Mouse (Mus musculus) monocyte, adult 5-6 weeks (primary cell): ENCODE data around the gene Syngr2. TPM values are rescaled to one million over a fixed set of nuclear protein-coding genes. Genes with fewer than 3 reads are reported as not detected.
"Not testable (repeated sequence)": the region's sequence is repeated elsewhere in the genome, so short reads cannot be mapped to it uniquely, and the experiment has no call there.

Experiments
- ATAC-seq: fragments of 153-309, 156-312 bp; replicated peaks from 2 replicates; pipeline ENCODE4 v1.8.0; 2017; ENCODE audit warnings: mild to moderate bottlenecking; ENCODE audit not compliant: low TSS enrichment, insufficient number of reproducible peaks, severe bottlenecking, poor library complexity, low FRiP score
- total RNA-seq: library from RNA; stranded (forward); fragments of 200-1000, 200-491, 200-594 nt; gene quantifications from 3 replicates; pipeline ENCODE4 v1.2.3, GENCODE M21; 2017

Gene Syngr2
- total RNA-seq, 1 experiment from 2014 or later = 139 TPM

DNA sequence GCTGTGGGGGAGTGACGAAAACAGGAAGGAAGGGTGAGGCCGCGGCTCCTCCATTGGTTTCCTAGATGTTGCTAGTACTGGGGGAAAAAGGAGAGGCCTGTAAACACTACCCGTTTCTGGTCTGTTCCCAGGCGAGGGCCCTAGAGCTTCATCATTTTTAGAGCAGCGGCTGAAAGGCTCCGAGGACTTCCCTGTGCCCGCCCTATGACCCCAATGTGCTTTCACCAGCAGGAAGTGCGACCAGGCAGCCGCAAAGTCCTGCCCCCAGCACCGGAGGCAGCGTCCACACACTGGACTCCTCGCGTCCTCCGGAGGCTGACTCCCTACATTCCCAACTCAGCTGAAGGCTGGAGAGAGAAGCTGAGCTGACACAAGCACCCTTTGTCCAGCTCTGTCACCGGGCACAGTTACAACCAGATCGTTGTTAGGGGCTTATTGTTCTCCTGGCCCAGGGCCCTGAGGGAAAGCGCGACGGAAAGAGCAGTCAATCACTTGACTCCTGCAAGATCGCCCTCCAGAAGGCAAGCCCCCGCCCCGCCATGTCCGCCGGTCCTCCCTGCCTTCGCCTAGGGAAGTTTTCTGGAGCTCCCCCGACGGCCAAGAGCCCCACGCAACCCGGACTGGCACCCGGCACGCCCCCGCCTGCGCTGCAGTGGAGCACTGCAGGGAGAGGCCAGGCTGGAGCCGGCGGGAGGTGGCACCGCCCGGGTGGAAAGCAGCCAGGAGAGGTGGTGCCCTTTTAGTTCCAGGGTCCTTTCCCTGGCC, 29.9 kb upstream of the Syngr2 start:
- ATAC-seq = peak; percentile 32

DNA sequence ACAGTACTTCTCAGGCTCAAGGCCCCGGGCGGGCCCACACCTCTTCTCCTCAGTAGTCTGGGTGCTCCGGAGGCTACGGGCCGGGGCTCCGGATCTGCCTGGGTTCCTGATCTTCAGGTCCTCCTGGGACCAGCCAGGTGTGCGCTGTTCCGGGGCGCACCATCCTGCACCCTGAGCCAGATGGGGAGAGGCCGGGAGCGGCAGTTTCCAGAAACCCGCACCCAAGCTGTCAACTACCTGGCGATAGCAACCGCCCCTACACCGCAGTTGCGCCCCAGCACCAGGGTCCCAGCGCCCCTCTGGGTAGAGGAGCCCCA, 29.3 kb upstream of the Syngr2 start:
- no peak for ATAC-seq

DNA sequence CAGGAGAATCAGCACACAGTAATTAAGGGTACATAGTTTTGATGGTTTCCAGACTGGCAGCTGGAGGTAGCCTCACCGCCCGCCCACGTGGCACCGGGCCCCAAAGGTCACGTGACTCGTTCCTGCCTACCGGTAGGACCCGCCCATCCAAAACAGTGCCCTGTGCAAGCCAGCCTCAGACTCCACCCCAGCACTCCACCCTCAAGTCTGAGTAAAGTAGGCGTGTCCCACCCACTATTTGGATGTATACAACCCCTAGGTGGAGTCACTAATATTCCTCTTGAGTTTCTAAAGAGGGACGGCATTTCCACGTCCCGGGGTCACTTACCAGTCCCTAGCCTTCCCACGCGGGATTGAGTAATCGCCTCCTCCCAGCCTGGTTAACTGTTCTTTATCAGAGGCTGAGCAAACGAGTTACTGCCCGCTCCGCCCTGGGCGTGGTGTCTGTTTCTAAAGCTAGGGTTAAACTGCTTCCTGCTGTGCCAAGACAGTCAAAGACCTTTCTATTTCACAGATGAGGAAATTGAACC, 28.8 kb upstream of the Syngr2 start:
- ATAC-seq = peak; percentile 56

DNA sequence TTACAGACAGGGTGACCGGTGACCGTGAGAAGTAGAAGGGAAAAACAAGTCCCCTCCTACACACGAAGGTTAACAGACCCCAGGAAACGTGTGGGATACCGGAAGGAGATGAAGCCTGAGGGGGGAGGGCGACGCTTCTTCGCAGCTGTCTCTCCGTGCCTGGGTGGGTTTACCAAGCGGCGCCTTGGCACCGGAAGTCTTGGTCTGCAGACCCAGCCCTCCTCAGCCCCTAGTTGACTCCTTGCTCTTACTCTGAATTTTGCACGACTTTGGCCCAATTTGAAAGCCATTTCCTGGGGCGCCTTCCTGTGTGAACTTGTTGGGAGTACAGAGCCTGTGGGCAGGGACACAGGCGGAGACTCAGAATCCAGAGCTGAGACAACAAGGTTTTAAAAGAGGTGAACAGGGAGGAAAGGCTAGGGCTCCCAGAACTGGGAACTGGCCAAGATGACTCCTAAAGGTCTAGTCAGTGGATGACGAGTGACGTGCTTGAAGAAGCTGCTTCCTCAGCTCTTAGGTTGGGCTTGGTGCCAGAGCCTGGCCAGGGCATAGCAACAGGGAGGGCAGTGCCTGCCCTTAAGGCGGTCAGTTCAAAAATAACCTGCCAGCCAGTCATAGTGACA, 28.2 kb upstream of the Syngr2 start:
- peak; percentile 25 for ATAC-seq

DNA sequence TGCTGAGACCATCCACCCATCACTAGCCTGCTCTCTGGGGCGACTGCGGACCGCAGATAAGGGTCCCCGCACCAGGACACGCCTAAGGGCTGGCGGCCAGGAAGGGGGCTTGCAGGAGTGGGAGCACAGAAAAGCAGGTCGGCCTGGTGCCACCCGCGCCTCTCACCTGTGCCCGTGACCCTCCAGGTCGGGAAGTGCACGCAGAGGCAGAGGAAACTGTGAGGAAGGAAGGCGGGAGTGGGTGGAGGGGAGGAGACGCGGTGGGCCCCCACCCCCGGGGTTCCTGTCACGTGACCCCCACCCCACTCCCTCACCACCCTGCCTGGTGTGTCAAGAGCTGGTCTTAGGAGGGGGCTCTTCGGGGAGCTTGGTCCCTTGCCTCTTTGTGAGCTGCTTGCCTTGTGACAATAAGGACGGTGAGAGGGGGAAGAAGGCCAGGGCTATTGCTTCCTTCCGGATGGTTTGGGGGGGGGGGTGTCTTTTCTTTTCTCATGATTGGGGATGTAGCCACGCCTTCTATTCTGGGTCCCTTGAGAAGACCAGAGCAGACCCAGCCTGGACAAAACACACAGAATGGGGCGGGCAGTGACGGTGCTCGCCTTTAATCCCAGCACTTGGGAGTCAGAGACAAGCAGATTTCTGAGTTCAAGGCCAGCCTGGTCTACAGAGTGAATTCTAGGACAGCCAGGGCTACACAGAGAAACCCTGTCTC, 27.3 kb upstream of the Syngr2 start, which contains the start of the genes Tmc8 and Tmc6:
Gene Tmc8 (plus strand): TSS at position 84 of the 712 bp plus-strand sequence.
Gene Tmc6 (minus strand): TSS at position 206 of the 712 bp plus-strand sequence.
- ATAC-seq = 0 out of 2 replicates have a peak, but pooled peaks have one; percentile 0

DNA sequence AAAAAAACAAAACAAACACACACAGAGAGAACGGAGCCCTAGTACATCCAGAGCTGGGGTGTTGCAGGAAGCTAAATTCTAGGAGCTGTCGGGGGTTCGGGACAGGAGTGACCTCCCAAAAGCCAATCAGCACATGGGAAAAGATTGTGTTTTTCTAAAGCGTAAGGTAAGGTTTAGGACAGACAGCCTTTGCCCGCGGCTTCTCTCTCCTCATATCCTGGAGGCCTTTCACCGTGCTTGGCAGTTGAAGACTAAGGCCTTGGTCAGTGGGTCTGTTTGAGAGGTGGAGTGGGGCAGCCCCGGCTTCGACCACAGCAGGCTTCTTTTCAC, 26.8 kb upstream of the Syngr2 start:
- ATAC-seq = no peak

DNA sequence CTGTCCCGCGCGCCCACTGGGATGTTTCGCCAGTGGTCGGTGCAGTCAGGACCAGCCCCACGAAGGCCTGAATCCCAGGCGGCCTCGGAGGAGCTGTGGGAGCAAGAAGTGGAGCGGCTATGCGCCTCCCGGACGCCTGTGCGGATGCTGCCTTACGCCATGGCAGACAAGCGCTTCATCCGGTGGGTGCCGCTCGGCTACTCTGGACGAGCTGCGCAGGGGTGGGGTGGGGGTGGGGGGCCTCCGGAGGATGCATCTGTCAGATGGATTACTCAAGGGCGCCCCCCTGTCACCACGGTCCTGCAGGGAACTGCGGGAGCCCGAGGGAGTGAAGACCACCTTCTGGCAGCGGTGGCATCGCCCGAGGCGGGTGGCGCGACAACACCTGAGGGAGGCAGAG, 26.4 kb upstream of the Syngr2 start:
- no peak for ATAC-seq

DNA sequence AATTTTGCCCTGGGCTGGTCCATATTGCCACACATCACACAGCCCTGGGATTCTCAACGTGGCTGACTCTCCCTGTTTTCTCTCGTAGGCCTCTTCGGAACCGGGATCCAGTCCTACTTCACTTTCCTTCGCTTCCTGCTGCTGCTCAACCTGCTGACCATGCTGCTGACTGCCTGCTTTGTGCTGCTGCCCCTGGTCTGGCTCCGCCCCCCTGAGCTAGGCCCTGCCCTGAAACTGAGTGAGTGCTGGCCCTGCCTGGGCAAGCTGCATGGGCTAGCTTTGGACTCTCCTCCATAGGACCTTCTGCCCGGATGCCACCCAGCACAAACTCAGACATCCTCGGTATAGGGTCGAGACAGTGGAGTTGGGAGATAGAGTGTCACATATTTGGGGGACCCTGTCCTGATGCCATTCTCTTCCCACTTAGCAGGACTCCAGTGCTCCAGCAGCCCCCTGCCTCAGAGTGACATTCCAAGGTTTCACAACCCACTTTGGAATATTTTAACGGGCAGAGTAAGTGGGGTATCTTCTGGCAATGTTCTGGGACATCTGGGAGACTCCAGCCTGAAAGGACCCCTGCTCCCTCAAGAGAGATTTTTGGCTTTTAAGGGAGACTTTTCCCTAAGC, 25.7 kb upstream of the Syngr2 start:
- no peak for ATAC-seq

DNA sequence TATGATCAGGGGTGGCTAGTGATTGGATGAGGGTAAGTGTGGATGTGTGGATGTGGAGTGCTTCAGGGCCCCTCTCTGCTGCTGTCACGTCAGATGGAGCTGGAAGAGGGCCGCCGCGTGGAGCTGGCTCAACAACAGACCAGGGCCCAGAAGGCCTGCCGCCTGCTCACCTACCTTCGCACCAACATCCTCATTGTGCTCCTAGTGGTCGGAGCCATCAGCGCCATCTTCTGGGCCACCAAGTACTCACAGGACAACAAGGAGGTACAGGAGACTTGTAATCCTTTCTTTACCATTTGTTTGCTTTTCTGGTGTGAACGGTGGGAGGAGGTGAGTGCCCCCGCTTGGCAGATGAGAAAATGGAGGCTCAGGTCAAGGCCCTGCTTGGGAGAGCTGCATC, 23.2 kb upstream of the Syngr2 start:
- peak; percentile 52 for ATAC-seq

DNA sequence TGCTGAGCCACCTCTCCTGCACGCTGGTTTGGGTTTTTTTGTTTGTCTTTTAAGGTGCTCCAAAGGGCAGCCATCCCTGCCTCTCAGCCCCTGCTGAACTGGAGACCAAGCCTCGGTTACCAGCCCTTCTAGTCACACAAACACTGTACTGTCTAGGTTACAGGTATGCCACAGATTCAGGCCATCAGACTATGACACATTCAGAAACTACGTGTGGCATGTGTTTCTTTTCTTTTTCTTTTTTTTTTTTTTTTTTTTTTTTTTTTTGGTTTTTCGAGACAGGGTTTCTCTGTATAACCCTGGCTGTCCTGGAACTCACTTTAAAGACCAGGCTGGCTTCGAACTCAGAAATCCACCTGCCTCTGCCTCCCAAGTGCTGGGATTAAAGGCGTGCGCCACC, 21.0 kb upstream of the Syngr2 start:
- ATAC-seq = not testable (repeated sequence)

DNA sequence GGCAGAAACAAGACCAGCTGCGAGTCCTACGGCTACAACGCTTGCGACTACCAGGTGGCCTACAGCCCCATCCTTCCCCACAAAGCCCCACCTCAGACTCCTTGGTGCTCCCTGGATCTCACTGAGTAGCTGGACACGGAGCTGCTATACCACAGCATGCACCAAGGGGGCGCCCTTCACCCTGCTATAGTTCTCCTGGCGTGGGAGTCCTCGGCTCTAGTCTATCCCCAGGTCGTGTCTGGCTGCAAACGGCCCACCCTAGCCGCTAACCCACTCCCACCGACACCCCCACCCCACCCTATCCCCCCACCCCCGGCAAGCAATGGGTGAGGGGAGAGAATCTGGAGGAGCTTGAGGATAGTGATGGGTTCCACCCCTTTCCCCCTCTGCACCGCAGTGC, 19.2 kb upstream of the Syngr2 start:
- peak; percentile 59; the same call in 1 of the 2 replicates for ATAC-seq

DNA sequence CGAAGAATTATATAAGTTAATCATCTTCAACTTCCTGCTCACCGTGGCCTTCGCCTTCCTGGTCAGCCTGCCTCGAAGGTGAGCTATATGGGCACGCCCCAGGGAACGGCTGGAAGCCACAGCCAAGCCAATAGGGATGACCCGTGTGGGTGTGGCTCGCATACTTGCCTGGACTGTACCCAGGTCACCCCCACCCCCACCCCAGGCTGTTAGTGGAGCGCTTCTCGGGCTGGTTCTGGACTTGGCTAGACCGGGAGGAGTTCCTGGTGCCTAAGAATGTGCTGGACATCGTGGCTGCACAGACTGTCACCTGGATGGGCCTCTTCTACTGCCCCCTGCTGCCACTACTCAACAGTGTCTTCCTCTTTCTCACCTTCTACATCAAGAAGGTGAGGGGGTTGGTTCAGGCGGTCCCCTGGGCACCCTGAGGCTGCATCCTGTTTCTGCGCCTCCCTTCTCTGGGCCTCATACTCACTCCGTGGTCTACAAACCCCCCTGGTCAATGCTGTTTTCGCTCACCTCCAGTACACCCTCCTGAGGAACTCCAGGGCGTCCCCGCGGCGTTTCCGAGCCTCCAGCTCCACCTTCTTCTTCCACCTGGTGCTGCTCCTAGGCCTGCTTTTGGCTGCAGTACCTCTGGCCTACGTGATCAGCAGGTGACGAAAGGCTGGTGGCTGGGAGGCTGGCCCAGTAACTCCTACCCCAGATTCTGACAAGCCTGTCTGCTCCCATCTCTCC, 18.6 kb upstream of the Syngr2 start:
- ATAC-seq = no peak

DNA sequence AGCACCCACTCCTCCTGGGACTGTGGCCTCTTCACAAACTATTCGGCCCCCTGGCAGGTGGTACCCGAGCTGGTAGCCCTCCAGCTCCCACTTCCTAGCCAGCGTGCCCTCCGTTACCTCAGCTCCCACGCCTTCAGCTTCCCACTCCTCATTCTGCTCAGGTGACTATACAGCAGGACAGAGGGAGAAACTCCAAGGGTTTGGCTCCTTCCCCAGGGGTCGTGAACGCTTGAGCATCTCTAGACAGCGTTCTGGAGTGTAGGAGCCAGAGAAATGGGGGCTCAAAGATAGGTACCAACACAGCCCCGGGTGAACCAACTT, 18.1 kb upstream of the Syngr2 start:
- ATAC-seq = no peak

DNA sequence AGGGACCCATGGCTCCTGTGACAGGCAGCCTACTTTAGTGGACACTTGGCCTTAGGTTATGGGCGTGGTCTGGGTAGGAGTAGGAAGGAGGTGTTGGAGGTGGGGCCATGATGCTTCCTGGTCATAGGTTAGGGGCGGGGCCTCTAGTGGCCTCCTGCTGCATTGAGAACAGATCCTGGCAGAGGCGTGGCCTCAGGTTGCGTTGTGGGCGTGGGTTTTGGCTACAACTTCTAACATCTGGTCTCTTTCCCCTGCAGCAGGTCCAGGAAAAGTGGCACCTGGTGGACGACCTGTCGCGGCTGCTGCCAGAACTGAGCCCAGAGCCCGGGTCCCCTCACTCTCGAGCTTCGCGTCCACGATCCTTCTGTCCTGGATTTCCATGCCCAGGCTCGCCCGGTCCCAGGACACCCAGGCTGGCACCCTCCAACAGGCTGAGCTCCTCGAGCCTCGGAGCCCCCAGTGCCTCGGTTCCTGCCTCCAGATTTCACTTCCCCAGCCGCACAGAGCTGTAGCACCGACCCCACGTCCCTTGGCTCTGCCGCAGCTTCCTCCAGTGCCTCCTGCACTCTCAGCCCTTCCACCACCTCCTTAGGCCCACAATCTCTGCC, 17.1 kb upstream of the Syngr2 start:
- peak; percentile 92 for ATAC-seq

DNA sequence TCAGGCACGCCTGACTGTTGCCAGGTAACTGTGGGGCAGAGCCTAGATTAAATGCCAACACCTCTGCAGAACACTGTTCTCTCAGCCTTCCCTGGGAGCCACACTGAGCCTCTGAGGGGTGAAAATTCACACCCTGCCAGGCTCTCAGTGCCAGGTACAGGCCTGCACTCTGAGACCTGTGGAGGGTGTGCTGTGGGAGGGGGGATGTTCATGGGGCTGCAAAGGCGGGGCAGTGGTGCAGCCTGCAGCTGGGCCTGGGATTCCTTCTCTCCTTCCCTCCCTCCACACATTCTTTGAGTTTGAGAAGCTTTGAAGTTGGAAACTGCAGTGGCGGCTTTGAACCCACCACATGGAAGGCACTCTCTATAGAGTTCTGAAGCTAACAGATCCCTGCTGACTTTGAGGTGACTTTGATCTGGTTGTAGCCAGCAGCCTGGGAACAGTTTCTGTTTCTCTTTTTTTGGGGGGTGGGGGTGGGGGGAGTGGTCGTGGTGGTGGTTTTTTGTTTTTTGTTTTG, 15.4 kb upstream of the Syngr2 start:
- ATAC-seq = no peak

DNA sequence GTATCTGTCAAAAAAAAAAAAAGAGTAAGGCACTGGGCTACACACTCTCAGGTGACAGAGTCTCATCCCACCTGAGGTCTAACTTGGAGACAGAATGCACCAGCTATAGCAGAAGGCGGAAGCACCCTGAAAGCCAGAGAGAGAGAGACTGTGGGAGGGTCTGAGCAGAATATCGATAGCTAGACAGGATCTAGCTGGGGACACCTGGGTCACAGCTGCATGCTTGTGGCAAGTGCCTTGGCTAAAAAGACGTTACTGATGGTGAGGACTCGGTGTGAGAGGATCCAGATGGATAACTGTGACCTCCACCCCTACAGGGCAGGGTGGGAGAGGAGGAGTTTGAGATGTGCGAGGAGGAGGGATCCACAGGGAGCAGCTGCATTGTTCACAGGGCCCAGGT, 12.5 kb upstream of the Syngr2 start:
- ATAC-seq = no peak

DNA sequence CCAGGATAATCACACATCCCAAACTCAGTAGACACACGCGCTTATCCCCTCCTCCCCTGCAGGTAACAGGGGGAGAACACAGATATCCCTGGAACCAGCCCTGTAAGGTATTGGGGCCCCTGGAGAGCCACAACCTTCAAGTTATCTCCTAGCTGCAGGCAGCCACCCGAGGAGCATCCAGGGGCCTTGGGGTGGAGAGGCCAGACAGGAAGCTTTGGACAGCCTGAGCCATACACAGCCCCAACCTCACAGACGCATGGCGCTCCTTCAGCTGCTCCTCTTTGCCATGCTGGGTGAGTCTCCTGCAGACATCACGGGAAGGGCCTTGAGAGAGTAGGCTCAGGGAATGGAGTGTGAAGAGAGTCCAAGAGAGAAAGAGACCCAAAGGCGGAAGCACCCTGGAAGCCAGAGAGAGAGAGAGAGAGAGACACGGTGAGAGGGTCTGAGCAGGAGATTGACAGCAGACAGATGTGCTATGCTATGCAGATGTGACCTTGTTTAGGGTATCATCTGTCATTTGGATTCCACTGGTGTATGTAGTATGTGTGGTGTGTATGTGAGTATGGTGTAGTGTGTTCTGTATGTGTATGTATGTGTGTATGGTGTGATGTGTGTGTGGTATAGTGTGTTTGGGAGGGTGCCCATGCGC, 11.8 kb upstream of the Syngr2 start, which contains the start of gene 6030468B19Rik:
Gene 6030468B19Rik (plus strand): TSS at position 150 of the 649 bp plus-strand sequence.
- 0 out of 2 replicates have a peak, but pooled peaks have one; percentile 6 for ATAC-seq

DNA sequence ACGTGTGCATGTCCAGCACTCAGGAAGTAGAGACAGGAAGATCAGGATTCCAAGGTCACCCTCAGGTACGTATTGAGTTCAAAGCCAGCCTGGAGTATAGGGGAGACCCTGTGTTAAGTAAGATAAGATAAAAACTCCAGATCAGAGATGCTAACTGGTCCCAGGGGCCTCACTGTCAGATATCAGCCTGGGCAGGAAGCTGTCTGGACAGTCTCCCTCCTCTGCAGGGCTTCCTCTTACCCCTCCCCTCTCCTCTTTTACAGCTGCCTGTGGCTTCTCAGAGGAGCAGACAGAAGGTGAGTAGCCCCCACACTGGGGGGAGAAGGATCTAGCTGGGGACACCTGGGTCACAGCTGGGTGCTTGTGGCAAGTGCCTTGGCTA, 11.3 kb upstream of the Syngr2 start:
- peak; percentile 14; the same call in 1 of the 2 replicates for ATAC-seq
